ENCODE assay signal across 7 mouse cellular contexts in genomic region chr7:139233714-139234113, GRCm38 (mm10). TPM values are rescaled to one million over a fixed set of nuclear protein-coding genes. Genes with fewer than 3 reads are reported as not detected.
DNase-seq lines count a peak whose midpoint lies in the region; ATAC-seq and TF ChIP-seq lines count a peak whose summit lies in the region.

No protein-coding gene starts in this region.

- H3K9me3 ChIP-seq in limb, embryonic 10.5 days (replicated peaks): no peaks in the 10 kb centered on the region
- H3K9me3 ChIP-seq in midbrain, embryonic 12.5 days: no peaks in the 10 kb centered on the region

- WGBS in limb, embryonic 10.5 days: 1% methylated on average over 7 of the region's 7 CpGs
- WGBS in midbrain, embryonic 12.5 days: 0% methylated on average over 7 of the region's 7 CpGs
- WGBS in small intestine, adult 2 months: 0% methylated on average over 7 of the region's 7 CpGs

- TF ChIP-seq POLR2A in small intestine, adult 2 months (IDR thresholded peaks at IDR 0.05; ENCODE audit: low read depth, low read length): no peak

- TF ChIP-seq CTCF in small intestine, adult 2 months (IDR thresholded peaks at IDR 0.05; ENCODE audit: extremely low read depth, insufficient read length, insufficient replicate concordance, low read depth, low read length): peak; percentile 92

- H3K27ac ChIP-seq in limb, embryonic 10.5 days: peak overlapping the region; percentile 72
- no peak overlapping the region for H3K27ac ChIP-seq in midbrain, embryonic 12.5 days (replicated peaks)
- H3K27ac ChIP-seq in small intestine, adult 2 months (ENCODE audit: insufficient read depth, low read depth, low read length): no peak overlapping the region

- H3K4me1 ChIP-seq in limb, embryonic 10.5 days: peaks cover 15% of the 10 kb centered on the region
- H3K4me1 ChIP-seq in midbrain, embryonic 12.5 days: peaks cover 18% of the 10 kb centered on the region
- peaks cover 15% of the 10 kb centered on the region for H3K4me1 ChIP-seq in small intestine, adult 2 months (ENCODE audit: control insufficient read depth, insufficient read depth, insufficient read length, low read length)

- DNase-seq in adrenal gland, adult 18-20 months (ENCODE audit: low spot score in 2 of 2): peak; percentile 89 to 91
- peak; percentile 85 for DNase-seq in embryo, embryonic 9.5 days (ENCODE audit: extremely low spot score)
- DNase-seq in heart, adult 11 months: peak; percentile 98
- DNase-seq in kidney, adult 11 months: peak; percentile 80
- DNase-seq in limb, embryonic 10.5 days (ENCODE audit: low spot score): peak; percentile 82

- no peak overlapping the region for H3K9ac ChIP-seq in midbrain, embryonic 12.5 days (replicated peaks)

- ATAC-seq in midbrain, embryonic 12.5 days (ENCODE audit: low FRiP score, low read depth): peak; percentile 81

- no peak overlapping the region for H3K4me3 ChIP-seq in limb, embryonic 10.5 days
- no peak overlapping the region for H3K4me3 ChIP-seq in midbrain, embryonic 12.5 days
- H3K4me3 ChIP-seq in small intestine, adult 2 months (ENCODE audit: low read depth, low read length): no peak overlapping the region

- peaks cover 10% of the 10 kb centered on the region for H3K27me3 ChIP-seq in limb, embryonic 10.5 days (ENCODE audit: low read depth, poor library complexity, severe bottlenecking)
- H3K27me3 ChIP-seq in midbrain, embryonic 12.5 days: peaks cover 17% of the 10 kb centered on the region
- no peaks in the 10 kb centered on the region for H3K27me3 ChIP-seq in small intestine, adult 2 months (ENCODE audit: control insufficient read depth, insufficient read depth, low read length)

- no peaks in the 10 kb centered on the region for H3K36me3 ChIP-seq in limb, embryonic 10.5 days
- H3K36me3 ChIP-seq in midbrain, embryonic 12.5 days: no peaks in the 10 kb centered on the region
- no peaks in the 10 kb centered on the region for H3K36me3 ChIP-seq in small intestine, adult 2 months (ENCODE audit: control insufficient read depth, insufficient read depth, low read length)

- no peak overlapping the region for H3K4me2 ChIP-seq in midbrain, embryonic 12.5 days (replicated peaks)

RNA-seq across cellular contexts. Expression of gene Pwwp2b, which starts 14.6 kb away (rescaled TPM):
- total RNA-seq in adrenal gland, adult 18-20 months (2021): 10 to 100 TPM; 11.7 to 12.3 TPM
- 5.3 and 5.8 TPM in 2 replicates for polyA plus RNA-seq in limb, embryonic 10.5 days (2016; fragmentation: Nextera tagmentation; extraction: Ambion mirVana)
- 3.4 and 3.9 TPM in 2 replicates for polyA plus RNA-seq in midbrain, embryonic 12.5 days (2016; fragmentation: Nextera tagmentation; extraction: Ambion mirVana)
- polyA plus RNA-seq in small intestine, adult 2 months (2012; rRNA removed): 5.8 and 19.4 TPM in 2 replicates

RNA-seq across cellular contexts. Expression of gene Stk32c, which starts 20.6 kb away (rescaled TPM):
- total RNA-seq in adrenal gland, adult 18-20 months (2021): 1 to 10 TPM; 3.2 to 4.3 TPM
- polyA plus RNA-seq in limb, embryonic 10.5 days (2016; fragmentation: Nextera tagmentation; extraction: Ambion mirVana): 0.09 TPM in 1 of 2 replicates, not detected in the other
- 0.66 and 1.0 TPM in 2 replicates for polyA plus RNA-seq in midbrain, embryonic 12.5 days (2016; fragmentation: Nextera tagmentation; extraction: Ambion mirVana)
- 2.5 and 7.7 TPM in 2 replicates for polyA plus RNA-seq in small intestine, adult 2 months (2012; rRNA removed)

RNA-seq across cellular contexts. Expression of gene Lrrc27, which starts 20.9 kb away (rescaled TPM):
- 10 to 100 TPM in 1 of 2 experiments, 1 to 10 TPM in 1; 8.1 to 14.7 TPM for total RNA-seq in adrenal gland, adult 18-20 months (2021)
- 3.0 and 4.0 TPM in 2 replicates for polyA plus RNA-seq in limb, embryonic 10.5 days (2016; fragmentation: Nextera tagmentation; extraction: Ambion mirVana)
- polyA plus RNA-seq in midbrain, embryonic 12.5 days (2016; fragmentation: Nextera tagmentation; extraction: Ambion mirVana): 4.8 and 5.8 TPM in 2 replicates
- 0.15 and 1.3 TPM in 2 replicates for polyA plus RNA-seq in small intestine, adult 2 months (2012; rRNA removed)
